Mouse (Mus musculus) testis, adult 2 months (tissue): ENCODE results near the gene Psmd1.

ENCODE experiments used
- CTCF ChIP-seq: fragments of 200-500 bp; IDR thresholded peaks from 2 replicates; pipeline ENCODE4 v1.5.1; 2012; ENCODE audit warnings: low read depth, mild to moderate bottlenecking, inconsistent platforms, low read length, moderate library complexity; ENCODE audit not compliant: control insufficient read depth, insufficient read depth, insufficient replicate concordance
- POLR2A ChIP-seq: fragments of 200-500 bp; IDR thresholded peaks from 2 replicates; pipeline ENCODE4 v1.6.1; 2012; ENCODE audit warnings: low read depth, mild to moderate bottlenecking, inconsistent platforms, low read length, moderate library complexity; ENCODE audit not compliant: control insufficient read depth

- no peak for TF ChIP-seq POLR2A
- no peak for TF ChIP-seq CTCF
Observed at GRCm38 (mm10) chr1:86119549-86119948, 55.4 kb downstream of the Psmd1 start.
